Mouse (Mus musculus) gastrocnemius, postnatal 10 days (tissue): ENCODE measurements around the gene Cnbp. TPM values are rescaled to one million over a fixed set of nuclear protein-coding genes. Genes with fewer than 3 reads are reported as not detected.

Experiments
- DNase-seq: peaks from one replicate; pipeline ENCODE4 v3.0.0; 2021; ENCODE audit warnings: mixed read lengths
- total RNA-seq, 2 experiments: library from RNA; stranded (reverse); gene quantifications; 2 replicates each; pipeline ENCODE4 v1.2.3; 2021

The Cnbp gene
- total RNA-seq, 2 experiments from 2014 or later, result 444 to 488 TPM

- no peak for DNase-seq
Measured at GRCm38 (mm10) chr6:87806028-87806427, 44.9 kb downstream of the Cnbp start.

DNA sequence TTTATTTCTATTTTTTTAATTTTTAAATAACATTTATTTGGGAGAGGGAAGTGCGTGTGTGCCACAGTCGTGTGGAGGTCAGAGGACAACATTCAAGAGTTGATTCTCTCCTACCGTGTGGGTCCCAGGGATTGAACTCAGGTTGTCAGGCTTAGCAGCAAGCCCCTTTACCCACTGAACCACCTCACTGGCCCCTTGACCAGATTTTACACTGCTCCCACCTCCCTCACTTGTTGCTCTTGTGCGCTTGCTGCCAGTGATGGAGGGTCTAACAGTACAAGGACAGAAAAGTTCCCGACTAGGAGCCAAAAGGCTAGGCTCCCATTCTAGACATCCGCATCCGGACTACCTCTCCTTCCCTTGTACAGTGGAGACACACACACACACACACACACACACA is 45.5 kb downstream of the Cnbp start:
- DNase-seq, result no peak

DNA sequence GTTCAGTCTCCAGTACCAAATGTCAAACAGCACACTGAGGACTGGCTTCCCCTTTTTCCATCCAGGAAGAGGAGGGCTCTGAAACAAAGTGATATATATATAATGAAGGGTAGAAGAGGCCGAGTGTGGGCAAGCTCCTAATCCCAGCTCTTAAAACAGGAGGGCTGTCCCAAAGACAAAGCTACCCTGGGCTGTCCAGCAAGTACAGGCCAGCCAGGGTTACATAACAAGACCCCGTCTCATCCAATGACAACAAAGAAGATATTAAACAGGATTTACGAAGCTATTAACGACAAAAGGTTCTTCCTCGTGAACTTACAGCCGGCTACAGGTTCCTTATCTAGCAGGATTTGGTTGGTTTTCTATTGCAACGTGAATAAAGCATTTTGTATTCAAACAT is 46.0 kb downstream of the Cnbp start:
- no peak for DNase-seq

DNA sequence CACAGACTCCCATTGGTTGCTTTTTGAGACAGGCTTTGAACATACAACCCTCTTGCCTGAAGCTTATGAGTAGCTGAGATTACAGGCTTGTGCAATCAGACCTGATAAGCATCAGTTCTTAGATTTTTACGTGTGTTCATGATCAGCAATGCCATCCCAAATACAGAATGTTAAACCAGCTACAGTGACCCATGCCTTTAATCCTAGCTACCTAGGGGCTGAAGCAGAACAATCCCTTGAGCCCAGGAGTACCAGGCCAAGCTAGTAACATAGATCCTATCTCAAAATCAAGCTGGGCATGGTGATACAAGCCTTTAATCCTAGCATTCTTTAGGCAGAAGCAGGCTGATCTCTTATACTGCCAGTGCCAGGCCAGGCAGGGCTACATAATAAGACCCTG is 46.9 kb downstream of the Cnbp start:
- DNase-seq, result no peak

GRCm38 (mm10) chr6:87802462-87802861 is 48.4 kb downstream of the Cnbp start:
- no peak for DNase-seq

DNA sequence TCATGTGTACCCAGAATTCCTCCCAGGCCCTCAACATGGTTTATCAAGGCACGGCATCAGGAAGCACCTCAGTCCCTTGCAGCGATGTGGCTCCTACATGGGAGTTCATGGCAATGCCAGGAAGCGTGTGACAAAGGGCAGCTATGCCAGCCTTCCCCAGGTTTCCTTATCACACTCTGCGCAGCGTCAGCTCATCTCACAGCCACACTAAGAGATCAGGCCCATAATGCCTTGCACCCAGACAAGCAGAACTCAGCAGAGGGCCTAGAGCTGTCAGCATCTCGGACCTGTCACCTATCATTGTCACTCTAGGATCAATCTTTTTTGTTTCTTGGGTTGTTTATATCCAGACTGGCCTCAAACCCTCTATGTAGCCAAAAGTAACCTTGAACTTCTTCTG is 51.3 kb downstream of the Cnbp start:
- no peak for DNase-seq

GRCm38 (mm10) chr6:87797321-87797720 is 53.6 kb downstream of the Cnbp start:
- DNase-seq, result no peak

GRCm38 (mm10) chr6:87796251-87796880 is 54.5 kb downstream of the Cnbp start:
- no peak for DNase-seq

DNA sequence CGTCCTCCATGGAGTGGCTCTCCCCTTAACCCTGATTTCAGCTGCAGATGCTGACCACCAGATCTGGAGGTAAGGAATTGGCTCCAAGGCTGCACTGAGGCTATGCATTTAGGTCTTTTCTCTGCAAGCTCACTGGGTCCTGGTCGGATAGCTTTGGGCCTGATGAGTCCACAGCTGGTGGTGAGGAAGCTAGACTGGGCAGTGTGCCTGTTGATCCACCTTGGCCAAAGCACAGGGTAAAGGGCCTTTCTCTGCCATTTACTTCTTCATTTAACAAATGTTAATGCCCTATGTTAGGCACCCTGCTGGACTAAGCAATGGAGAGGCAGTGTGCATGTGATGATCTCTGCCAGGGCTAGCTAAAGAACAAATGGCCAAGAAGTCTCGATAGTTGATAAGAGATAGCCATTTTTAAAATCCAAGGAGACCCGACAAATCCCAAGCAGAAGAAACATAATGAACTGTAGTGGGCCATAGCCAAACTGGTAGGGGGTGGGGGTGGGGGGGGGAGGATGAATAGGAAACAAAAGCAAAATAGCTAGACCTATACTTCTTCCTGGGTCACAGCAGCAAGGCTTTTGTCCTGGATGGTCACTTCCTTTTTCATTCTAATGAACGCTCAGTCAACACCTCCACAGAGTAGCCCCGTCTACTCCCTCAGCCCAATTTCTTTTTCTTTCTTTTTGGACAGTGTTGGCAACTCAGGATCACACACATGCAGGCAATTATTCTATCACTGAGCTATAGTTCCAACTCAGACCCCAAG is 55.3 kb downstream of the Cnbp start:
- DNase-seq, result no peak

- no peak for DNase-seq
Measured at GRCm38 (mm10) chr6:87793821-87794510, 56.9 kb downstream of the Cnbp start.

Other genes with a start within 250 kb of the Cnbp start
- gene Aplf, start 178.9 kb downstream of the Cnbp start, total RNA-seq, result 1 to 10 TPM; 3.2 to 3.9 TPM
- gene Efcc1, start 120.2 kb downstream of the Cnbp start, total RNA-seq, result 1 to 10 TPM; 1.9 to 2.7 TPM
- gene Gp9, start 73.0 kb downstream of the Cnbp start, total RNA-seq, result not detected
- gene Rab43, start 38.9 kb downstream of the Cnbp start, total RNA-seq, result 10 to 100 TPM; 10.1 to 14.9 TPM
- 1 to 10 TPM; 1.7 to 2.5 TPM for gene Gm45140, start 15.3 kb downstream of the Cnbp start, total RNA-seq
- gene Isy1, start 12.3 kb downstream of the Cnbp start, total RNA-seq, result 10 to 100 TPM; 22.0 to 26.9 TPM
- 10 to 100 TPM; 51.6 to 63.7 TPM for gene Copg1, start 36.7 kb upstream of the Cnbp start, total RNA-seq
- gene Hmces, start 62.8 kb upstream of the Cnbp start, total RNA-seq, result 10 to 100 TPM in 1 of 2 experiments, 1 to 10 TPM in 1; 8.1 to 11.7 TPM
- gene H1fx, start 130.5 kb upstream of the Cnbp start, total RNA-seq, result 10 to 100 TPM; 14.7 to 15.7 TPM
- 100 to 1,000 TPM; 186 to 187 TPM for gene Rab7, start 194.2 kb upstream of the Cnbp start, total RNA-seq
- gene Rpn1, start 233.4 kb upstream of the Cnbp start, total RNA-seq, result 10 to 100 TPM; 77.3 to 95.7 TPM